Mouse (Mus musculus) stomach, postnatal 0 days (tissue): ENCODE data around the gene 5530401A14Rik.

Experiments used
- CTCF ChIP-seq: IDR thresholded peaks from 2 replicates; pipeline ENCODE4 v1.5.1; 2016; ENCODE audit warnings: antibody characterized with exemption, low read depth, mild to moderate bottlenecking, moderate library complexity
- EP300 ChIP-seq: optimal IDR thresholded peaks from 2 replicates; pipeline ENCODE3; 2016; ENCODE audit warnings: antibody characterized with exemption

GRCm38 (mm10) chr11:81923096-81923495 is 62.6 kb downstream of the 5530401A14Rik start:
- TF ChIP-seq EP300 (no peak), CTCF (no peak)
